Mouse (Mus musculus) heart, adult 2 months (tissue): ENCODE measurements around the gene Pknox1.

Source experiments
- CTCF ChIP-seq: fragments of 200-600 bp; IDR thresholded peaks from 2 replicates; pipeline ENCODE4 v1.8.1; 2022; ENCODE audit warnings: antibody characterized with exemption, mild to moderate bottlenecking, moderate library complexity
- EP300 ChIP-seq: fragments of 200-500 bp; IDR thresholded peaks from 2 replicates; pipeline ENCODE4 v1.6.1; 2011; ENCODE audit warnings: low read depth, low read length, control low read depth; ENCODE audit not compliant: insufficient read depth

DNA sequence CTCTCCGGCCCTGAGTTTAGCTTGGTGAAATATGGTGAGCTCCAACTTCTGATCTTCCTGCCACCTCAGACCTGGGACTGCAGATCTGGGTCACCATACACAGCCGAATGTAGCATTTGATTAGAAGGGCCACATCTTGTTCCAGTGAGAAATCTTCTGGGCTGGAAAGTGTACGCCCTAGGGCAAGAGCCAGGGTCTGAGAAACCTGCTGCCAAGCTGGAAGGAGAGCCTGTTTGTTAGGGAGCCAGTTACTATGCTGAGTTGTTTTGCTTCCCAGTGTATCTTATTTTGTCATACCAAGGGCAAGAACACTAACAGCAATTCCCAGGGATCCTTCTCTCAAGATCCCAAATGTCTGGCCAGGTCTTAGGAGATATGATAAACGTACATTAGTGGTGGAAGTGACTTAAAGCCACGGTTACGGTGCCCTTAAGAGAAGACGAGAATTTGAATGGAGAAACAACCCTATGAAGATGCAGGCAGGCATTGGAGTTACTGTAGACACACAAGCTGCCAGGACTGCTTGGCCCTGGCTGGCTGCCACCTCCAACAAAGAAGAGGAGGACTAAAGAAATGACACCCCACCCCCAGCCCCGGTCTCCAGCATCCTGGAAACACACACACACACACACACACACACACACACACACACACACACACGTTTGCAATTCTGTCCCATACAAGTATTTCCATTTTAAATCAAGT is 73.5 kb downstream of the Pknox1 start:
- TF ChIP-seq CTCF = no peak
- no peak for TF ChIP-seq EP300
